Mouse (Mus musculus) retina, adult 2 months (tissue): Measurements from ENCODE around the gene Psma7.
A peak's percentile ranks its signal among the peaks of the same experiment; 100 is the strongest.

Source experiments
- DNase-seq: peaks from one replicate; pipeline ENCODE4 v3.0.0-alpha.2; 2012; ENCODE audit warnings: low read depth, low spot score

The Psma7 gene

GRCm38 (mm10) chr2:180042858-180043515, 754 bp upstream of the Psma7 start:
- no peak for DNase-seq

- no peak for DNase-seq
Observed at GRCm38 (mm10) chr2:180041577-180042255, 517 bp downstream of the Psma7 start.

GRCm38 (mm10) chr2:180040406-180040805, 1.8 kb downstream of the Psma7 start:
- no peak for DNase-seq

GRCm38 (mm10) chr2:180034753-180035152, 7.5 kb downstream of the Psma7 start:
- no peak for DNase-seq

GRCm38 (mm10) chr2:180033956-180034355, 8.3 kb downstream of the Psma7 start:
- DNase-seq = no peak

- no peak for DNase-seq
Observed at GRCm38 (mm10) chr2:180032925-180033324, 9.3 kb downstream of the Psma7 start.

GRCm38 (mm10) chr2:180031270-180031669, 11.0 kb downstream of the Psma7 start:
- DNase-seq = no peak

GRCm38 (mm10) chr2:180027768-180028167, 14.5 kb downstream of the Psma7 start:
- DNase-seq = no peak

- no peak for DNase-seq
Observed at GRCm38 (mm10) chr2:180025861-180026200, 16.4 kb downstream of the Psma7 start.

- no peak for DNase-seq
Observed at GRCm38 (mm10) chr2:180025135-180025860, 16.9 kb downstream of the Psma7 start.

- DNase-seq = peak; percentile 97
Observed at GRCm38 (mm10) chr2:180024401-180025098, 17.7 kb downstream of the Psma7 start, which contains the start of gene Lsm14b. Gene Lsm14b, plus strand, starts transcription at chr2:180024987.

GRCm38 (mm10) chr2:180022751-180023150, 19.5 kb downstream of the Psma7 start:
- no peak for DNase-seq

GRCm38 (mm10) chr2:180020919-180021318, 21.3 kb downstream of the Psma7 start:
- no peak for DNase-seq

GRCm38 (mm10) chr2:180020091-180020661, 22.1 kb downstream of the Psma7 start:
- DNase-seq = no peak

- no peak for DNase-seq
Observed at GRCm38 (mm10) chr2:180018573-180018972, 23.7 kb downstream of the Psma7 start.

GRCm38 (mm10) chr2:180017632-180018031, 24.6 kb downstream of the Psma7 start:
- no peak for DNase-seq

GRCm38 (mm10) chr2:180013686-180014085, 28.5 kb downstream of the Psma7 start:
- DNase-seq = no peak

- no peak for DNase-seq
Observed at GRCm38 (mm10) chr2:180011370-180011769, 30.9 kb downstream of the Psma7 start.

GRCm38 (mm10) chr2:180010686-180011085, 31.5 kb downstream of the Psma7 start:
- DNase-seq = no peak

- DNase-seq = no peak
Observed at GRCm38 (mm10) chr2:180006352-180007017, 35.7 kb downstream of the Psma7 start.
